Mouse (Mus musculus) thymus, adult 2 months (tissue): ENCODE results near the gene Secisbp2l. TPM values are rescaled to one million over a fixed set of nuclear protein-coding genes. Genes with fewer than 3 reads are reported as not detected.

Source experiments
- DNase-seq: peaks from one replicate; pipeline ENCODE4 v3.0.0; 2021
- H3K27ac ChIP-seq: fragments of 200-500 bp; 2 replicates; pipeline ENCODE4 v1.5.1; 2012; ENCODE audit warnings: low read length, control low read depth; ENCODE audit not compliant: control insufficient read depth, insufficient read depth
- H3K27me3 ChIP-seq: fragments of 200-500 bp; 2 replicates; pipeline ENCODE4 v1.6.1; 2012; ENCODE audit warnings: mild to moderate bottlenecking, low read length, moderate library complexity, mixed read lengths; ENCODE audit not compliant: control insufficient read depth, insufficient read depth
- H3K36me3 ChIP-seq: fragments of 200-500 bp; 2 replicates; pipeline ENCODE4 v1.6.1; 2012; ENCODE audit warnings: mild to moderate bottlenecking, low read length, moderate library complexity; ENCODE audit not compliant: control insufficient read depth, insufficient read depth
- H3K4me1 ChIP-seq: fragments of 200-500 bp; replicated peaks from 2 replicates; pipeline ENCODE4 v1.6.1; 2012; ENCODE audit warnings: low read length; ENCODE audit not compliant: control insufficient read depth, insufficient read depth
- H3K4me3 ChIP-seq: fragments of 200-500 bp; 2 replicates; pipeline ENCODE4 v1.5.1; 2012; ENCODE audit warnings: mild to moderate bottlenecking, low read length, control low read depth, moderate library complexity; ENCODE audit not compliant: control insufficient read depth, insufficient read depth
- CTCF ChIP-seq: fragments of 200-500 bp; IDR thresholded peaks from 2 replicates; pipeline ENCODE4 v1.5.1; 2012; ENCODE audit warnings: mild to moderate bottlenecking, control low read depth, low read length, moderate library complexity, borderline replicate concordance; ENCODE audit not compliant: control insufficient read depth, poor library complexity, insufficient read depth; ENCODE audit errors: extremely low read depth
- POLR2A ChIP-seq: fragments of 200-500 bp; IDR thresholded peaks from 2 replicates; pipeline ENCODE4 v1.6.1; 2012; ENCODE audit warnings: mild to moderate bottlenecking, low read length, control low read depth, moderate library complexity; ENCODE audit not compliant: control insufficient read depth, poor library complexity, insufficient read depth; ENCODE audit errors: extremely low read depth
- WGBS: fragments of 180-500 bp; shearing (Covaris S2); methylation state at CpG from one replicate; pipeline ENCODE4 v1.1.7; 2018; 5-methylcytosine and 5-hydroxymethylcytosine counted together
- polyA plus RNA-seq: library from polyadenylated mRNA; depleted of rRNA; stranded (reverse); fragments of >200 nt; gene quantifications from 2 replicates; pipeline ENCODE4 v1.2.3, GENCODE M21; 2012; rRNA removed

Secisbp2l gene
- polyA plus RNA-seq = 16.8 and 20.0 TPM in 2 replicates

- Histone ChIP-seq H3K4me3 (peak within 1 kb of the TSS; percentile 95), H3K4me1 (peaks cover 9% of the 10 kb centered on the region), H3K36me3 (no peaks in the 10 kb centered on the region), H3K27me3 (no peaks in the 10 kb centered on the region), H3K27ac (no peak within 1 kb of the TSS)
- peak; percentile 93 for DNase-seq
- under 1% methylated on average over 22 of the region's 28 CpGs for WGBS
- TF ChIP-seq CTCF (no peak), POLR2A (peak; percentile 71)
These were observed at the start of gene Secisbp2l for GRCm38 (mm10) chr2:125782719-125783109. Secisbp2l (minus strand) TSS chr2:125782870.

GRCm38 (mm10) chr2:125829924-125830323 is 47.3 kb upstream of the Secisbp2l start:
- TF ChIP-seq POLR2A (no peak), CTCF (no peak)
- WGBS = 87% methylated on average over 2 of the region's 2 CpGs
- DNase-seq = no peak
- Histone ChIP-seq H3K36me3 (peaks cover 34% of the 10 kb centered on the region), H3K4me1 (no peaks in the 10 kb centered on the region), H3K27ac (no peak overlapping the region), H3K4me3 (no peak overlapping the region), H3K27me3 (no peaks in the 10 kb centered on the region)

GRCm38 (mm10) chr2:125827898-125828297 is 45.2 kb upstream of the Secisbp2l start:
- H3K27me3 ChIP-seq = no peaks in the 10 kb centered on the region
- TF ChIP-seq CTCF (no peak), POLR2A (no peak)
- 95% methylated on average over 4 of the region's 4 CpGs for WGBS
- no peak overlapping the region for H3K4me3 ChIP-seq
- H3K27ac ChIP-seq = no peak overlapping the region
- no peaks in the 10 kb centered on the region for H3K4me1 ChIP-seq
- H3K36me3 ChIP-seq = peaks cover 15% of the 10 kb centered on the region
- DNase-seq = no peak

- H3K36me3 ChIP-seq = peaks cover 3% of the 10 kb centered on the region; the same call in 1 of the 2 replicates
- no peaks in the 10 kb centered on the region for H3K27me3 ChIP-seq
- no peak for DNase-seq
- no peak for TF ChIP-seq POLR2A
- no peak for TF ChIP-seq CTCF
- H3K4me1 ChIP-seq = no peaks in the 10 kb centered on the region
- H3K4me3 ChIP-seq = no peak overlapping the region
- H3K27ac ChIP-seq = no peak overlapping the region
- WGBS = 62% methylated on average over 4 of the region's 4 CpGs
These were observed 43.5 kb upstream of the Secisbp2l start for GRCm38 (mm10) chr2:125826201-125826600.

- no peaks in the 10 kb centered on the region for H3K27me3 ChIP-seq
- 94% methylated on average over 4 of the region's 4 CpGs for WGBS
- no peaks in the 10 kb centered on the region for H3K36me3 ChIP-seq
- H3K4me3 ChIP-seq = no peak overlapping the region
- no peak for TF ChIP-seq CTCF
- TF ChIP-seq POLR2A = no peak
- DNase-seq = no peak
- H3K27ac ChIP-seq = no peak overlapping the region
- H3K4me1 ChIP-seq = no peaks in the 10 kb centered on the region
These were observed 37.7 kb upstream of the Secisbp2l start for GRCm38 (mm10) chr2:125820397-125820796.

- no peak overlapping the region for H3K4me3 ChIP-seq
- no peaks in the 10 kb centered on the region for H3K36me3 ChIP-seq
- no peak for TF ChIP-seq CTCF
- TF ChIP-seq POLR2A = no peak
- H3K27ac ChIP-seq = no peak overlapping the region
- DNase-seq = no peak
- no peaks in the 10 kb centered on the region for H3K27me3 ChIP-seq
- 90% methylated on average over 9 of the region's 9 CpGs for WGBS
- no peaks in the 10 kb centered on the region for H3K4me1 ChIP-seq
These were observed 31.4 kb upstream of the Secisbp2l start for GRCm38 (mm10) chr2:125813972-125814595.
